Mouse (Mus musculus) stomach, postnatal 0 days (tissue): Measurements from ENCODE around the gene D8Ertd738e. TPM values are rescaled to one million over a fixed set of nuclear protein-coding genes. Genes with fewer than 3 reads are reported as not detected.
A peak's percentile ranks its signal among the peaks of the same experiment; 100 is the strongest.

Experiments used
- ATAC-seq: fragments of 200-750 bp; cut with Nextera tagmentation; 2 replicates; pipeline ENCODE4 v1.8.0; 2017; ENCODE audit not compliant: low FRiP score, low TSS enrichment
- DNase-seq: peaks from one replicate; pipeline ENCODE4 v3.0.0-alpha.2; 2016; ENCODE audit warnings: low spot score
- H3K27ac ChIP-seq: fragments of 300-500 bp; sonication (generic); replicated peaks from 2 replicates; pipeline ENCODE4 v1.5.1; 2014; ENCODE audit warnings: mild to moderate bottlenecking, control low read depth
- H3K27me3 ChIP-seq: fragments of 300-500 bp; sonication (generic); 2 replicates; pipeline ENCODE4 v1.6.1; 2014; ENCODE audit warnings: low read length; ENCODE audit not compliant: control insufficient read depth, insufficient read depth
- H3K36me3 ChIP-seq: fragments of 300-500 bp; sonication (generic); 2 replicates; pipeline ENCODE4 v1.6.1; 2014; ENCODE audit warnings: low read length, mixed read lengths; ENCODE audit not compliant: control insufficient read depth, insufficient read depth
- H3K4me1 ChIP-seq: fragments of 300-500 bp; sonication (generic); replicated peaks from 2 replicates; pipeline ENCODE4 v1.6.1; 2014; ENCODE audit warnings: antibody characterized with exemption; ENCODE audit not compliant: control insufficient read depth, insufficient read depth
- H3K4me2 ChIP-seq: fragments of 300-500 bp; sonication (generic); replicated peaks from 2 replicates; pipeline ENCODE4 v1.6.1; 2014; ENCODE audit warnings: low read depth, mild to moderate bottlenecking, control low read depth, moderate library complexity
- H3K4me3 ChIP-seq: fragments of 300-500 bp; sonication (generic); 2 replicates; pipeline ENCODE4 v1.5.1; 2014; ENCODE audit warnings: low read depth, low read length, control low read depth
- H3K9ac ChIP-seq: fragments of 300-500 bp; sonication (generic); 2 replicates; pipeline ENCODE4 v1.6.1; 2014; ENCODE audit warnings: mild to moderate bottlenecking, low read length, control low read depth, mixed read lengths
- H3K9me3 ChIP-seq: fragments of 300-500 bp; sonication (generic); 2 replicates; pipeline ENCODE4 v1.6.1; 2016; ENCODE audit warnings: low read length; ENCODE audit not compliant: control insufficient read depth
- CTCF ChIP-seq: IDR thresholded peaks from 2 replicates; pipeline ENCODE4 v1.5.1; 2016; ENCODE audit warnings: antibody characterized with exemption, low read depth, mild to moderate bottlenecking, moderate library complexity
- EP300 ChIP-seq: optimal IDR thresholded peaks from 2 replicates; pipeline ENCODE3; 2016; ENCODE audit warnings: antibody characterized with exemption
- WGBS: fragments of 180-500 bp; shearing (Covaris S2); extraction: QIAGEN DNeasy Blood & Tissue Kit; methylation state at CpG from one replicate; pipeline ENCODE4 v1.1.7; 2014; 5-methylcytosine and 5-hydroxymethylcytosine counted together
- polyA plus RNA-seq: library from polyadenylated mRNA; unstranded; fragments of >200 nt; fragmentation: Nextera tagmentation; extraction: Ambion mirVana; gene quantifications from 2 replicates; pipeline ENCODE4 v1.2.1, GENCODE M21; 2015

Gene D8Ertd738e
- polyA plus RNA-seq, 1 experiment from 2014 or later = 309 TPM

DNA sequence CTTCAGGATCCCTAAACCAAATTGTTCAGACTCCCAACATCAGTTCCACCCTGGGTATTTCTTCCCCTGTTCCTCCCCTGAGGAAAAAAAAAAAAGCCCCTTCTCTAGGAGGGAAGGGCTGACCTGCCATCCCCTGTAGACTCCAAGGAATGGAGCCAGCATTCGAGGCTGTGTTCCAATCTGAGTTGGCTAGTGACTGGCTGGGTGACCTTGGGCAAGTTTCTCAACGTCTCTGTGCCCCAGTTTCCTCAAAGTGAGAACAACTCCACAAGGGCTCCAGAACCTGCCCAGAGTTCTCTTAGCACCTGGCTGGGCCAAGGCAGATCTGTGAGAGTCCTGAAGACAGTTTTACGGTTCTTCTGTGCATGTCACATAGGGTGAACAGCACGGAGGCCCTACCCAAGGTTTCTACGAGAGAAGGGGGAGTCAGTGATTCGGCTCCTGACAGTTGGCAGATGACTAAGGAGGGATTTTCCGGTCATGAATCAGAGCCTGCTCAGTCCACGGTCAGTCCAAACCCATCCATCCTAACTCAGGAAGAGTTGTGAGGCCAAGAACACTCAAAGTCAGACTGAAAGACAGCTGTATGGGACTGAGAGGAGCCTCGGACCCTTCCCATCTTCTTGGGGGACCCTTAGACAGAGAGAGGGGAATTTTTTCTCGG, 13.6 kb downstream of the D8Ertd738e start:
- Histone ChIP-seq H3K9me3 (no peaks in the 10 kb centered on the region), H3K27ac (peak overlapping the region; percentile 86), H3K9ac (peak overlapping the region; percentile 97), H3K36me3 (peaks cover 2% of the 10 kb centered on the region), H3K4me1 (0 out of 2 replicates have a peak, but pooled peaks cover 3% of the 10 kb centered on the region), H3K4me3 (peak overlapping the region; percentile 84), H3K27me3 (no peaks in the 10 kb centered on the region), H3K4me2 (peak overlapping the region; percentile 92)
- 7% methylated on average over 10 of the region's 10 CpGs for WGBS
- TF ChIP-seq EP300 (no peak), CTCF (no peak)
- DNase-seq = no peak
- no peak for ATAC-seq

GRCm38 (mm10) chr8:84233055-84233454, 16.5 kb downstream of the D8Ertd738e start:
- no peak for DNase-seq
- Histone ChIP-seq H3K27me3 (no peaks in the 10 kb centered on the region), H3K4me1 (0 out of 2 replicates have a peak, but pooled peaks cover 3% of the 10 kb centered on the region), H3K4me2 (no peak overlapping the region), H3K4me3 (no peak overlapping the region), H3K36me3 (peaks cover 14% of the 10 kb centered on the region), H3K27ac (no peak overlapping the region), H3K9ac (no peak overlapping the region), H3K9me3 (no peaks in the 10 kb centered on the region)
- TF ChIP-seq EP300 (no peak), CTCF (no peak)
- no peak for ATAC-seq
- 78% methylated on average over 2 of the region's 2 CpGs for WGBS

DNA sequence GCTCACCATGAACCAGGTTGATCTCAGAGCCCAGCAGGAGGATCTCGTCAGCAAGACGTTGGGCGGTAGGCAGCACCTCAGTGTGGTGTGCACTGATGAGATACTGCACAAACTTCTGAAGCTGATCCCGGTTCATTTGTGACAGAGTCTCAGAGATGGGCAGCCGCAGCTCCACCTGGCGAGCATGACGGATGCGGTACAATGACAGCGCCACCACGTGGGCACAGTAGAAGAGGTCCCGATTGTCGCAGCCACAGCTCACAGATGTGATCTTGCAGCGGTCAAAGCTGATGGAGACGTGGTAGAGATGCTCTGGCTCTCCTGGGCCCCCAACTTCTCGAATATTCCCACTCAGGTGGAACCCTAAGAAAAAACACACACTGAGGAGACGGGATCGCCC, 18.8 kb downstream of the D8Ertd738e start:
- no peak for ATAC-seq
- no peak overlapping the region for H3K9ac ChIP-seq
- no peak overlapping the region for H3K4me2 ChIP-seq
- peaks cover 31% of the 10 kb centered on the region for H3K36me3 ChIP-seq
- no peak for DNase-seq
- no peaks in the 10 kb centered on the region for H3K4me1 ChIP-seq
- TF ChIP-seq EP300 (no peak), CTCF (peak; percentile 58)
- H3K27ac ChIP-seq = no peak overlapping the region
- no peak overlapping the region for H3K4me3 ChIP-seq
- H3K27me3 ChIP-seq = no peaks in the 10 kb centered on the region
- WGBS = 81% methylated on average over 17 of the region's 17 CpGs
- H3K9me3 ChIP-seq = no peaks in the 10 kb centered on the region

GRCm38 (mm10) chr8:84223322-84224029, 26.0 kb downstream of the D8Ertd738e start:
- H3K9ac ChIP-seq = no peak overlapping the region
- H3K27me3 ChIP-seq = no peaks in the 10 kb centered on the region
- WGBS = 84% methylated on average over 21 of the region's 21 CpGs
- no peak for TF ChIP-seq EP300
- TF ChIP-seq CTCF = no peak
- DNase-seq = peak; percentile 29
- peak; percentile 47 for ATAC-seq
- H3K27ac ChIP-seq = no peak overlapping the region
- no peak overlapping the region for H3K4me2 ChIP-seq
- H3K9me3 ChIP-seq = no peaks in the 10 kb centered on the region
- H3K4me3 ChIP-seq = no peak overlapping the region
- H3K36me3 ChIP-seq = peaks cover 50% of the 10 kb centered on the region
- no peaks in the 10 kb centered on the region for H3K4me1 ChIP-seq

GRCm38 (mm10) chr8:84222566-84223165, 26.9 kb downstream of the D8Ertd738e start:
- no peak for ATAC-seq
- 91% methylated on average over 9 of the region's 9 CpGs for whole genome bisulfite sequencing
- peaks cover 46% of the 10 kb centered on the region for H3K36me3 ChIP-seq
- no peak for DNase-seq
- no peak overlapping the region for H3K4me3 ChIP-seq
- no peak overlapping the region for H3K4me2 ChIP-seq
- H3K9ac ChIP-seq = no peak overlapping the region
- no peak overlapping the region for H3K27ac ChIP-seq
- no peak for TF ChIP-seq CTCF
- TF ChIP-seq EP300 = no peak
- no peaks in the 10 kb centered on the region for H3K9me3 ChIP-seq
- no peaks in the 10 kb centered on the region for H3K4me1 ChIP-seq
- H3K27me3 ChIP-seq = no peaks in the 10 kb centered on the region

GRCm38 (mm10) chr8:84220105-84220504, 29.4 kb downstream of the D8Ertd738e start:
- Histone ChIP-seq H3K4me2 (no peak overlapping the region), H3K27ac (no peak overlapping the region), H3K9me3 (no peaks in the 10 kb centered on the region), H3K9ac (no peak overlapping the region), H3K36me3 (peaks cover 30% of the 10 kb centered on the region), H3K27me3 (no peaks in the 10 kb centered on the region), H3K4me3 (no peak overlapping the region), H3K4me1 (no peaks in the 10 kb centered on the region)
- no peak for ATAC-seq
- WGBS = 71% methylated on average over 7 of the region's 7 CpGs
- TF ChIP-seq EP300 (no peak), CTCF (no peak)
- DNase-seq = no peak
